Mouse (Mus musculus): Measurements from ENCODE around the gene Pla2g4e. TPM values are rescaled to one million over a fixed set of nuclear protein-coding genes. Genes with fewer than 3 reads are reported as not detected.

The Pla2g4e gene
- polyA plus RNA-seq (2012; rRNA removed): 0.36 and 0.40 TPM in 2 replicates

DNA sequence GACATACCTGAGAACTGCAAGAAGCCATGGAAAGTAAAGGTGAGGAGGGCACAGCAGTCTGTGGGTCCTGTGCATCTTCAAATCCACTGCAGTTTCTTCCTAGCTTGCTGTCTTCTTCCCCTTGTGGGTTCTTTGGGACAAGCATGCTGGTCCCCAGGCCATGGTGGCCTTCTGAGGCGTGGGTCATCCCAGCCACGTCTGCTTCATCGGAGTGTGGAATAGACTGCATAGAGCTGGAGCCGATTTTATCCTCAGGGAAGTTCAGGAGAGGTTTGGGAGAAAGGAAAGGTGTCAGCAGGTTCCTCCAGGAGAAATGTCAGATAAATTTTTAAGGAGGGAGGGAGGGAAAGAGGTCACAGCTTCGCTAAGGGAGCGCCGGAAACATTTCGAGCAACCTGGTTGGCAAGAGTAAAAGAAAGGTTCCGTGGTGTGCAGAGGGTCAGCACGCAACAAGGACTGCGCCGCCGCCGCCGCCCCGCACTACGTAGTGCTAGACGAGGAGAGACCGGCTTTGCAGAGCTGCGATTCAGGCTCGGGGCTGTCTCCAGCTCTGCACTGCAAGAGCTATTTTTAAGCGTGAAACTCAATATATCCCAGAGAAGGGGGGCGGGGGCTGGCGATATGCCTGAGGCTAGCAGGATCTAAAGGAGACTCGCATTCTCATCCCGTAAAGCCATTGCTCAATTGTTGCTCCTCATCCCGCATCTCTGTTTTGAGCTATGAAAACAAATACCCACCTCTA lies at the start of gene Pla2g4e:
Gene Pla2g4e (minus strand): TSS at position 657 of the 742 bp plus-strand sequence.

DNA sequence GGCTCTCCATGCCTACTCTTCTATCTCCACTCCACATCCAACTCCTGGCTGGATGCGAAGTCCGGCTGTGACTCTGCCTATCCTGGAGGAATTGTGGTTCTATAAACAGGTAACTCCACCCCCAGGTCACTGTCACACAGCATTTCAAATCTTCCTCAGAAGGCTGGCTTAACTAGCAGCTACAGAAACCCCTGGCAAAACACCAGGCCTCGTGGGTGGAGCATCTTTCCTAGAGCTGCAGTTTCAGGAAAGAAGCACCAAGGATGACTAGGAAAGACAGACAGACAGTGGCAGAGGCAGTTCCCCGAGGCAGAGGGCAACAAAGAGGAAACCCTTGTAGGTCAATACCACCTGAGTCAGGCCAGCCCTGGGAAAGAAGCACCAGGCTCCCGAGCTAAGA lies 43.9 kb upstream of the Pla2g4e start, which contains the start of gene Pla2g4d:
Gene Pla2g4d (minus strand): TSS at position 203 of the 400 bp plus-strand sequence.

DNA sequence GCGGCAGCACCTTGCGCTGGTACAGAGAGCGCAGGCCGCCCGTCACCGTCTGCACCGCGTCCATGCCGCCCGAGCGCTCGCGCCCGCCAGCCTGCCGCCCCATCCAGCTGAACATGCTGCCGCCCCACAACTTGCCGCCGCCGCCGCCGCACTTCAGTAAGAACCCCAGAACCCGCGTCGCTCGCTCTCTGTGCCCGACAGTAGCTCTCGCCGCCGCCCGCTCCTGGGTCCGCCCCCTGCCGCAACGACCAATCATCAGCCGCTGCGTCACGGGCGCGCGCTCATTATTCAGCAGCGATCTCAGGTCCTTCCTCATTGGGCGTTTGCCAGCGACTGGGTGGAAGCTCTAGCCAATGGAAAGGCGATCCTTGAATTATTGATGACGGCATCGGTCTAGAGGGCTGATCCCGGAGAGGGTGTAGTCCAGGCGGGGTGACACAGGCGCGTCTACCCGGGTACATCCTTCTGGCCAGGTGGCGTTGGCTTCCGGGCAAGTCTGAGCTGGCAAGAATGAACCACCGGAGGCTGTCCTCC lies 90.7 kb downstream of the Pla2g4e start, which contains the start of gene Ehd4:
Gene Ehd4 (minus strand): TSS at position 246 of the 534 bp plus-strand sequence.

Other genes starting within 250 kb of the Pla2g4e start
- 10.5 and 17.7 TPM in 2 replicates for gene Jmjd7, start 217.9 kb downstream of the Pla2g4e start, polyA plus RNA-seq (2012; rRNA removed)
- 11.2 and 13.4 TPM in 2 replicates for gene Gm28042, start 217.8 kb downstream of the Pla2g4e start, polyA plus RNA-seq (2012; rRNA removed)
- 10.9 and 11.3 TPM in 2 replicates for gene Pla2g4b, start 211.9 kb downstream of the Pla2g4e start, polyA plus RNA-seq (2012; rRNA removed)
- gene Ehd4, start 90.7 kb downstream of the Pla2g4e start, polyA plus RNA-seq (2012; rRNA removed): 47.5 and 51.9 TPM in 2 replicates
- 0.11 and 0.12 TPM in 2 replicates for gene Pla2g4d, start 43.9 kb upstream of the Pla2g4e start, polyA plus RNA-seq (2012; rRNA removed)
- gene Pla2g4f, start 68.8 kb upstream of the Pla2g4e start, polyA plus RNA-seq (2012; rRNA removed): 0.79 TPM in 2 replicates
- gene Vps39, start 107.8 kb upstream of the Pla2g4e start, polyA plus RNA-seq (2012; rRNA removed): 24.3 and 34.8 TPM in 2 replicates
- 13.1 and 21.0 TPM in 2 replicates for gene Ganc, start 158.6 kb upstream of the Pla2g4e start, polyA plus RNA-seq (2012; rRNA removed)
- gene Tmem87a, start 158.8 kb upstream of the Pla2g4e start, polyA plus RNA-seq (2012; rRNA removed): 6.2 and 6.8 TPM in 2 replicates
- gene Capn3, start 210.7 kb upstream of the Pla2g4e start, polyA plus RNA-seq (2012; rRNA removed): 0.54 and 1.1 TPM in 2 replicates